Mouse (Mus musculus): ENCODE data around the gene Nectin4. TPM values are rescaled to one million over a fixed set of nuclear protein-coding genes. Genes with fewer than 3 reads are reported as not detected.

Nectin4 gene
- polyA plus RNA-seq, 1 experiment from 2014 or later = 1.4 TPM

DNA sequence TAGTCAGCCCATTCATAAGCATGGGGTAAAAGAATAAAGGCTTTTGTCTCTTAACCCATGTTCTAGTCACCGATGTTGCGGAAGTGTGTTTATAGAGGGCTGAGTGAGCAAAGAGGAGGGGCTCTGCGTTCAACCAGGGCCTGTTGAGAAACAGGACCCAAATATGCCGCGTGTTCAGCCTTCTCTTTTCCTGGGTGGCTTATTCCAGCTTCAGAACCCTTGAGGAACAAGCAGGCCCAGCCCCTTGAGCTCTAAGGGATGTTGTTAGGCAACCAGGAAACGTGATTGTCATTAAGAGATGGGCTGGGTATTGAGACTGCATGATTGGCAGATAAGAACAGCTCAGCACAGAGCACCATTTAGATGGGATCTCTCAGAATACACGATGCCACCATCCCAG is 4.0 kb upstream of the Nectin4 start:
- H3K9ac ChIP-seq (replicated peaks; ENCODE audit: low read length) = no peak overlapping the region
- H3K4me3 ChIP-seq (replicated peaks; ENCODE audit: low read depth, low read length) = no peak overlapping the region
- H3K36me3 ChIP-seq (ENCODE audit: control insufficient read depth, insufficient read depth, low read length) = no peaks in the 10 kb centered on the region
- H3K4me1 ChIP-seq (ENCODE audit: control insufficient read depth, insufficient read depth, low read length) = peaks cover 6% of the 10 kb centered on the region
- H3K4me2 ChIP-seq (ENCODE audit: low read length) = no peak overlapping the region
- ATAC-seq (ENCODE audit: low FRiP score, low TSS enrichment) (no peak), DNase-seq (no peak)
- no peaks in the 10 kb centered on the region for H3K9me3 ChIP-seq (ENCODE audit: control insufficient read depth, low read length)
- H3K27me3 ChIP-seq (ENCODE audit: control insufficient read depth, insufficient read depth, low read length) = no peaks in the 10 kb centered on the region
- no peak overlapping the region for H3K27ac ChIP-seq (replicated peaks; ENCODE audit: low read depth, low read length)
- WGBS = 68% methylated on average over 7 of the region's 7 CpGs

DNA sequence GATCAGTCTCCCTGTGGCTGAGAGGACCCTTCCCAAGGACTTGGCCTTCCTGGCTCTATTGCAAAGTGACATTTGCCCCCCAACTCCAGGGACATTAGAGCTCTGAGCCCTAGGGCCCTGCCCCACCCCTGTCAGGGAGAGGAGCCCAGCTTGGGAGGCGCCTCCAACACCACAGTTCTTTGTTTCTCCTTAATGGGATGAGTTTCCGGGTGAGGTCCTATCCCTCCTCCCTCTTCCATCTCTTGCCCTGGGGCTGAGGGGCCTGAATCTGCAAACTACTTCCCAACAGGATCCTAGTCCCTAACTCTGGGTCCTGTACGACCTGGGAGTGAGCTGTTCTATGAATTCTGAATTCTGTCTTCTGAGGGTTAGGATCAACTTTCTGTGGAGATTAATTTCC is 3.0 kb downstream of the Nectin4 start:
- Histone ChIP-seq H3K4me1 (ENCODE audit: control insufficient read depth, insufficient read depth, low read length) (no peaks in the 10 kb centered on the region), H3K36me3 (ENCODE audit: control insufficient read depth, insufficient read depth, low read length) (no peaks in the 10 kb centered on the region), H3K4me2 (ENCODE audit: low read length) (no peak overlapping the region), H3K9ac (replicated peaks; ENCODE audit: low read length) (no peak overlapping the region), H3K27me3 (ENCODE audit: control insufficient read depth, insufficient read depth, low read length) (no peaks in the 10 kb centered on the region), H3K4me3 (replicated peaks; ENCODE audit: low read depth, low read length) (no peak overlapping the region), H3K9me3 (ENCODE audit: control insufficient read depth, low read length) (no peaks in the 10 kb centered on the region), H3K27ac (replicated peaks; ENCODE audit: low read depth, low read length) (no peak overlapping the region)
- 52% methylated on average over 3 of the region's 3 CpGs for WGBS
- DNase-seq (no peak), ATAC-seq (ENCODE audit: low FRiP score, low TSS enrichment) (no peak)

DNA sequence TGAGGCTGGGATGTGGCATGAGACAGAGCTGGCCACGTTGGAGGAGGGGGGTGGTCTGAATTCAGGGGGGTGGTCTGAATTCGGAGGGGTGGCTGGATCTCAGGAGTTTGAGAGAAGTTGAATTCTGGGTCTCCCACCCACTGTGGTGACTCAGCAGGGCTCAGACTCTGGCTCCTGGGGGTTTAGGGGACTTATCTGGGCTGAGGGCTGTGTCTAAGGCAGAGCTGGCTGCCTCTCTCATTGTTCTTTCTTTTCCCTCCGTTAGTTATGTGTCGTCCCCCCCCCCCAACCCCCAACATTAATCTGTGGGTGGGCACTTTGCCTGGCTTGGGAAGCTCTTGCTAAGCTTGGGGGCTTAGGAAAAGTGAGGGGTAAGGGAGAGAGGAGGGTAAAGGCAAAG is 4.0 kb downstream of the Nectin4 start:
- no peak for ATAC-seq (ENCODE audit: low FRiP score, low TSS enrichment)
- no peaks in the 10 kb centered on the region for H3K36me3 ChIP-seq (ENCODE audit: control insufficient read depth, insufficient read depth, low read length)
- no peaks in the 10 kb centered on the region for H3K27me3 ChIP-seq (ENCODE audit: control insufficient read depth, insufficient read depth, low read length)
- H3K9me3 ChIP-seq (ENCODE audit: control insufficient read depth, low read length) = no peaks in the 10 kb centered on the region
- H3K4me3 ChIP-seq (replicated peaks; ENCODE audit: low read depth, low read length) = no peak overlapping the region
- H3K27ac ChIP-seq (replicated peaks; ENCODE audit: low read depth, low read length) = no peak overlapping the region
- H3K4me2 ChIP-seq (ENCODE audit: low read length) = no peak overlapping the region
- no peak for DNase-seq
- no peaks in the 10 kb centered on the region for H3K4me1 ChIP-seq (ENCODE audit: control insufficient read depth, insufficient read depth, low read length)
- 0% methylated on average over 3 of the region's 4 CpGs for WGBS
- no peak overlapping the region for H3K9ac ChIP-seq (replicated peaks; ENCODE audit: low read length)

DNA sequence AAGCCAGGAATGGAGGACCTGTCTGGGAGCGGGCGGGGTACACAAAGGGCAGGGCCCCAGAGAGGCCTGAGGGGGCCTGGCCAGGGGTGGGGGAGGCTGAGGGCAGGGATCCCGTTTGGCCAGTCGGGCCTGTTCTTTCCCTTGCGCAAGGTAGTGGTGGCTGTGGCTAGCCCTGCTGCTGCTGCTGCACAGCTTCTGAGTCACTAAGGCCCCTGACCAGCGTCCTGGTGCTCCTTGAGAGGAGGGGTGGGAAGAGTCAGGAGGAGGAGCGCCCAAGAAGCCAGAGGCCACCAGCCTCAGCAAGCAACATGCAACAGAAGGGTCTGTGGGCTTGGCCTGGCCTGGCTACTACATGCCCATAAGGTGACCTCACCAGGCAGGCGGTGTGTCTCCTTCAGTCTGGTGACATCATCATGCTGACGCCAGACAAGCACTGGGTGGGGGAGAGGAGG is 5.8 kb downstream of the Nectin4 start:
- H3K4me3 ChIP-seq (replicated peaks; ENCODE audit: low read depth, low read length) = no peak overlapping the region
- WGBS = 51% methylated on average over 9 of the region's 9 CpGs
- H3K4me2 ChIP-seq (ENCODE audit: low read length) = no peak overlapping the region
- no peaks in the 10 kb centered on the region for H3K36me3 ChIP-seq (ENCODE audit: control insufficient read depth, insufficient read depth, low read length)
- peaks cover 7% of the 10 kb centered on the region for H3K4me1 ChIP-seq (ENCODE audit: control insufficient read depth, insufficient read depth, low read length)
- no peaks in the 10 kb centered on the region for H3K9me3 ChIP-seq (ENCODE audit: control insufficient read depth, low read length)
- DNase-seq (no peak), ATAC-seq (ENCODE audit: low FRiP score, low TSS enrichment) (no peak)
- H3K27me3 ChIP-seq (ENCODE audit: control insufficient read depth, insufficient read depth, low read length) = no peaks in the 10 kb centered on the region
- no peak overlapping the region for H3K27ac ChIP-seq (replicated peaks; ENCODE audit: low read depth, low read length)
- no peak overlapping the region for H3K9ac ChIP-seq (replicated peaks; ENCODE audit: low read length)

DNA sequence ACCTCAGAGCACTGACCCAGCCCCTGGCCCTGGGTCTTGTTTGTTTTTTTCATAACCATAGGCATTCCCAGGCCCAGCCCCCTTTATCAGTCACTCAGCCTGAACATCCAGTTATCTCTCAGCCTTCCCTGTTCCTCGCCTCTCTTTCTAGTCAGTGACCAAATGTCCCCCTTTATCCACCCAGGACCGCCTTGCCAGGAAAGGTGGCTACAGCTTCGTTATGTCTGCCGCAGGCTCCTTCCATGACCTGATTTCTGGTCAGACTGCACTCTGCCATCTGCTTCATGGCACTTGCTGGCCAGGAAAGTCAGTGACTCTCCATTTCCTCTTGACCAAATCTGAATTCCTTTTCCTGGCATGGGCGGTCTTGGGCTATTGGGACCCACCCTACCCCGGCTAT is 8.4 kb downstream of the Nectin4 start:
- Histone ChIP-seq H3K9me3 (ENCODE audit: control insufficient read depth, low read length) (no peaks in the 10 kb centered on the region), H3K27ac (replicated peaks; ENCODE audit: low read depth, low read length) (no peak overlapping the region), H3K36me3 (ENCODE audit: control insufficient read depth, insufficient read depth, low read length) (no peaks in the 10 kb centered on the region), H3K4me1 (ENCODE audit: control insufficient read depth, insufficient read depth, low read length) (peaks cover 7% of the 10 kb centered on the region), H3K4me2 (ENCODE audit: low read length) (no peak overlapping the region), H3K4me3 (replicated peaks; ENCODE audit: low read depth, low read length) (no peak overlapping the region), H3K27me3 (ENCODE audit: control insufficient read depth, insufficient read depth, low read length) (no peaks in the 10 kb centered on the region), H3K9ac (replicated peaks; ENCODE audit: low read length) (no peak overlapping the region)
- DNase-seq (no peak), ATAC-seq (ENCODE audit: low FRiP score, low TSS enrichment) (no peak)
- 88% methylated on average over 6 of the region's 6 CpGs for WGBS

DNA sequence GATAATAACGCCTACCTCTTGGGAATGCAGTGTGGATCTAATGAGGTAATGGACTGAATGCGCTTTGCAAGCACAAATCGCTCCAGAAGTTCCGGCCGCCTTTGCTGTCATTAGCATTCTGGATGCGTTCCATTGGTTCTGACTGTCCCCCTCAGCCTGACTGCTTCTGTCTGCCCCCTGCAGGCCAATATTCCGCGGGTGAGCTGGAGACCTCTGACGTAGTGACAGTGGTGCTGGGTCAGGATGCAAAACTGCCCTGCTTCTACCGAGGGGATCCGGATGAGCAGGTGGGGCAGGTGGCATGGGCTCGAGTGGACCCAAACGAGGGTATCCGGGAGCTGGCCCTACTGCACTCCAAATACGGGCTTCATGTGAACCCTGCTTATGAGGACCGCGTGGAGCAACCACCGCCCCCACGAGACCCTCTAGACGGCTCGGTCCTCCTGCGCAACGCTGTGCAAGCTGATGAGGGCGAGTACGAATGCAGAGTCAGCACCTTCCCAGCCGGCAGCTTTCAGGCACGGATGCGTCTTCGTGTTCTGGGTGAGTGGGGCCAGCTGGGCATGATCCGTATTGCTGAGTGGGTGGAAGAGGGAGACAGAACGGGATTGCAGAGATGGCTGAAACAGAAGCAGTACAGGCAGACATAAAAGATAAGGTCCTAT is 10.2 kb downstream of the Nectin4 start:
- H3K27ac ChIP-seq (replicated peaks; ENCODE audit: low read depth, low read length) = no peak overlapping the region
- H3K9ac ChIP-seq (replicated peaks; ENCODE audit: low read length) = peak overlapping the region; percentile 9; the same call in 1 of the 2 replicates
- peak overlapping the region; percentile 36 for H3K4me3 ChIP-seq (replicated peaks; ENCODE audit: low read depth, low read length)
- H3K4me2 ChIP-seq (ENCODE audit: low read length) = peak overlapping the region; percentile 58
- no peaks in the 10 kb centered on the region for H3K36me3 ChIP-seq (ENCODE audit: control insufficient read depth, insufficient read depth, low read length)
- ATAC-seq (ENCODE audit: low FRiP score, low TSS enrichment) (peak; percentile 64; the same call in 1 of the 2 replicates), DNase-seq (peak; percentile 90)
- peaks cover 7% of the 10 kb centered on the region for H3K4me1 ChIP-seq (ENCODE audit: control insufficient read depth, insufficient read depth, low read length)
- no peaks in the 10 kb centered on the region for H3K27me3 ChIP-seq (ENCODE audit: control insufficient read depth, insufficient read depth, low read length)
- no peaks in the 10 kb centered on the region for H3K9me3 ChIP-seq (ENCODE audit: control insufficient read depth, low read length)
- WGBS = 3% methylated on average over 31 of the region's 31 CpGs

DNA sequence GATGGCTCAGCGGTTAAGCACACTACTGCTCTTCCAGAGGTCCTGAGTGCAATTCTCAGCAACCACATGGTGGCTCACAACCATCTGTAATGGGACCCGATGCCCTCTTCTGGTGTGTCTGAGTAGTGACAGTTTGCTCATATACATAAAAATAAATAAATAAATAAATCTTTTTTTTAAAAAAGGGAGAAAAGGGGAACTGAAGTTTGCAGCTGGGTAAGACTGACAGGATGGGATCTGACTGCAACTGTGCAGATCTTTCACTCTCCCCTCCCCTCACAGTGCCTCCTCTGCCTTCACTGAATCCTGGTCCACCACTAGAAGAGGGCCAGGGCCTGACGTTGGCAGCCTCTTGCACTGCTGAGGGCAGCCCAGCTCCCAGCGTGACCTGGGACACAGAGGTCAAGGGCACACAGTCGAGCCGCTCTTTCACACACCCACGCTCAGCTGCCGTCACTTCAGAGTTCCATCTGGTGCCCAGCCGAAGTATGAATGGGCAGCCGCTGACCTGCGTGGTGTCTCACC is 12.3 kb downstream of the Nectin4 start:
- no peak overlapping the region for H3K4me3 ChIP-seq (replicated peaks; ENCODE audit: low read depth, low read length)
- ATAC-seq (ENCODE audit: low FRiP score, low TSS enrichment) (no peak), DNase-seq (no peak)
- no peak overlapping the region for H3K4me2 ChIP-seq (ENCODE audit: low read length)
- WGBS = 90% methylated on average over 11 of the region's 11 CpGs
- H3K27ac ChIP-seq (replicated peaks; ENCODE audit: low read depth, low read length) = no peak overlapping the region
- H3K36me3 ChIP-seq (ENCODE audit: control insufficient read depth, insufficient read depth, low read length) = no peaks in the 10 kb centered on the region
- no peaks in the 10 kb centered on the region for H3K27me3 ChIP-seq (ENCODE audit: control insufficient read depth, insufficient read depth, low read length)
- H3K9ac ChIP-seq (replicated peaks; ENCODE audit: low read length) = no peak overlapping the region
- peaks cover 7% of the 10 kb centered on the region for H3K4me1 ChIP-seq (ENCODE audit: control insufficient read depth, insufficient read depth, low read length)
- H3K9me3 ChIP-seq (ENCODE audit: control insufficient read depth, low read length) = no peaks in the 10 kb centered on the region

DNA sequence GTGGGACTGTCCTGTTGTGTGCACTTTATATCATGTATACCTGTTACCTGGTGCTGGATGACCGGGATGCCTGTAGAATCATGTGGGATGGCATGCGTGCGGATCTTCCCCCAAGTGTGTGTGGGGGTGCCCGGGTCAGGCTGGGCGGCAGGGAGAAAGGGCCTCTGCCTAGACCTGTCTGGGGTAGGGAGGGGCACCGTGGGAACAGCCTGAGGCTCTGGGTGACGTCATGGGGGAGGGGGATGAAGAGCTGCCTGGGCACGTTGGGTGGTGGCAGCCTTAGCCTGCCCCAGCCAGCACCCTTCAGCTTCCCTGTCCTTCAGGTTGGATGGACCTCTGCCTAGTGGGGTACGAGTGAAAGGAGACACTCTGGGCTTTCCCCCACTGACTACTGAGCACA is 14.5 kb downstream of the Nectin4 start:
- no peaks in the 10 kb centered on the region for H3K36me3 ChIP-seq (ENCODE audit: control insufficient read depth, insufficient read depth, low read length)
- H3K27ac ChIP-seq (replicated peaks; ENCODE audit: low read depth, low read length) = no peak overlapping the region
- no peaks in the 10 kb centered on the region for H3K9me3 ChIP-seq (ENCODE audit: control insufficient read depth, low read length)
- 68% methylated on average over 9 of the region's 9 CpGs for WGBS
- H3K4me3 ChIP-seq (replicated peaks; ENCODE audit: low read depth, low read length) = no peak overlapping the region
- H3K27me3 ChIP-seq (ENCODE audit: control insufficient read depth, insufficient read depth, low read length) = no peaks in the 10 kb centered on the region
- H3K4me2 ChIP-seq (ENCODE audit: low read length) = no peak overlapping the region
- H3K4me1 ChIP-seq (ENCODE audit: control insufficient read depth, insufficient read depth, low read length) = peaks cover 7% of the 10 kb centered on the region
- no peak overlapping the region for H3K9ac ChIP-seq (replicated peaks; ENCODE audit: low read length)
- ATAC-seq (ENCODE audit: low FRiP score, low TSS enrichment) (no peak), DNase-seq (no peak)

DNA sequence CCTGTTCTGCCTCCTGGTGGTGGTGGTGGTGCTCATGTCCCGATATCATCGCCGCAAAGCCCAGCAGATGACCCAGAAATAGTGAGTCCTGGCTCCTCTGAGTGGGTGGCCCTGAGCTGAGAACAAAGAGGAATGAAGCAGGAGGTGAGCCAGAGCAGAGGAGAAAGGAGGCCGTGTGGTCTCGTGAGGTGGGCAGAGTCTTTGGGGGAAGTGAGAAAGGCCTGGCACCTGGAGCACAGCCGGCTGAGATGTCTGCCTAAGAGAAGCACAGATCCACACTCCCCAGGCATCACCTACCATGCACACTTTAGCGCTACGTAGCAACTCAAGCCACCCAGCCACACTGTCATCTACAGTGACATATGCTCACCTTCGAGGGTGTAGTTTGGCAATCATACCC is 15.3 kb downstream of the Nectin4 start:
- H3K36me3 ChIP-seq (ENCODE audit: control insufficient read depth, insufficient read depth, low read length) = no peaks in the 10 kb centered on the region
- H3K9ac ChIP-seq (replicated peaks; ENCODE audit: low read length) = no peak overlapping the region
- no peak for ATAC-seq (ENCODE audit: low FRiP score, low TSS enrichment)
- H3K4me2 ChIP-seq (ENCODE audit: low read length) = no peak overlapping the region
- H3K27me3 ChIP-seq (ENCODE audit: control insufficient read depth, insufficient read depth, low read length) = no peaks in the 10 kb centered on the region
- H3K4me3 ChIP-seq (replicated peaks; ENCODE audit: low read depth, low read length) = no peak overlapping the region
- no peak overlapping the region for H3K27ac ChIP-seq (replicated peaks; ENCODE audit: low read depth, low read length)
- peaks cover 1% of the 10 kb centered on the region; the same call in 1 of the 2 replicates for H3K4me1 ChIP-seq (ENCODE audit: control insufficient read depth, insufficient read depth, low read length)
- no peaks in the 10 kb centered on the region for H3K9me3 ChIP-seq (ENCODE audit: control insufficient read depth, low read length)
- DNase-seq = no peak
- WGBS = 70% methylated on average over 9 of the region's 9 CpGs

Data from midbrain, embryonic 14.5 days (tissue).